Comparison of ENCODE assay signal across 8 mouse cellular contexts in the genomic region with DNA sequence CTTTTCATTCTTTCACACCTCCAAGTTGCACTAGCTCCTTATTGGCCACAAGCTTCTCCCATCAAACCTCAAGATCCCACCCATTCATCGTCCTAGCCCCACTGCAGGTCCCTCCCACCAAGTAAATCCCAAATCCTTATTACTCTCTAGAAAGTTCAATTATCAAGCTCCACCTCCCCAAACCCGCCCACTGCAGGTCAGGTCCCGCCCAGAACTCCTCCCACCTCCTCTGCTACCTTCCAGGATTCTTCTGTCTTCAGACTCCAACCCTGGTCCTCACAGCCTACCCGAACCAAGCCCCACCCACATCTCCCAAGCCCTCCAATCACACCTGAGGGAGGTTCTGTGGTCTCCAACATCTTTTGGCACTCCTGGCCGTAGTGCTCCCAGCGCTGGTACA. TPM values are rescaled to one million over a fixed set of nuclear protein-coding genes. Genes with fewer than 3 reads are reported as not detected.
DNase-seq lines count a peak whose midpoint lies in the region; ATAC-seq and TF ChIP-seq lines count a peak whose summit lies in the region.

No protein-coding gene starts in this region.

- no peak for DNase-seq in heart, postnatal 4 days
- DNase-seq in forebrain, embryonic 11.5 days (ENCODE audit: low spot score), result peak; percentile 65
- peak; percentile 13 to 56 for DNase-seq in kidney, postnatal 36 days
- DNase-seq in layer of hippocampus, postnatal 36 days, result no peak
- DNase-seq in adrenal gland, postnatal 4 days (ENCODE audit: low spot score in 2 of 2), result no peak
- no peak for DNase-seq in layer of hippocampus, postnatal 14 days (ENCODE audit: low spot score in 2 of 2)

- H3K27ac ChIP-seq in heart, embryonic 13.5 days (replicated peaks), result no peak overlapping the region
- no peak overlapping the region for H3K27ac ChIP-seq in forebrain, embryonic 11.5 days (ENCODE audit: low read depth, low read length)

- no peaks in the 10 kb centered on the region for H3K79me2 ChIP-seq in myocyte (ENCODE audit: control insufficient read depth, insufficient read depth)

- H3K4me2 ChIP-seq in heart, embryonic 13.5 days, result peak overlapping the region; percentile 64
- H3K4me2 ChIP-seq in forebrain, embryonic 11.5 days (ENCODE audit: low read depth, low read length, severe bottlenecking), result no peak overlapping the region
- H3K4me2 ChIP-seq in myocyte (ENCODE audit: low read depth), result peak overlapping the region; percentile 46

- H3K9ac ChIP-seq in heart, embryonic 13.5 days, result peak overlapping the region; percentile 71
- H3K9ac ChIP-seq in forebrain, embryonic 11.5 days (ENCODE audit: low read length), result no peak overlapping the region

- no peak overlapping the region for H3ac ChIP-seq in myocyte (ENCODE audit: control insufficient read depth, insufficient read length)

- no peaks in the 10 kb centered on the region for H3K9me3 ChIP-seq in heart, embryonic 13.5 days
- H3K9me3 ChIP-seq in forebrain, embryonic 11.5 days (ENCODE audit: control insufficient read depth, low read length), result no peaks in the 10 kb centered on the region; the same call in 1 of the 2 replicates

- peak overlapping the region; percentile 37 for H3K4me3 ChIP-seq in heart, embryonic 13.5 days
- no peak overlapping the region for H3K4me3 ChIP-seq in forebrain, embryonic 11.5 days (ENCODE audit: low read depth, low read length)
- H3K4me3 ChIP-seq in myocyte, result no peak overlapping the region

- no peaks in the 10 kb centered on the region for H3K36me3 ChIP-seq in heart, embryonic 13.5 days
- H3K36me3 ChIP-seq in forebrain, embryonic 11.5 days (ENCODE audit: control insufficient read depth, insufficient read depth, low read length), result no peaks in the 10 kb centered on the region
- no peaks in the 10 kb centered on the region for H3K36me3 ChIP-seq in myocyte (ENCODE audit: control insufficient read depth, insufficient read depth)

- no peak for ATAC-seq in heart, embryonic 13.5 days (ENCODE audit: extremely low read depth, insufficient number of reproducible peaks, low FRiP score, low TSS enrichment)
- ATAC-seq in forebrain, embryonic 11.5 days (replicated peaks; ENCODE audit: low FRiP score), result peak; percentile 36; the same call in 1 of the 2 replicates

- H3K4me1 ChIP-seq in heart, embryonic 13.5 days, result peaks cover 57% of the 10 kb centered on the region
- peaks cover 6% of the 10 kb centered on the region; the same call in 1 of the 2 replicates for H3K4me1 ChIP-seq in forebrain, embryonic 11.5 days (replicated peaks; ENCODE audit: control insufficient read depth, insufficient read depth, low read length)

- no peak for TF ChIP-seq POLR2A in myocyte (IDR thresholded peaks at IDR 0.05; ENCODE audit: insufficient read length, low read depth)

- H3K27me3 ChIP-seq in heart, embryonic 13.5 days (replicated peaks), result peaks cover 34% of the 10 kb centered on the region
- peaks cover 17% of the 10 kb centered on the region for H3K27me3 ChIP-seq in forebrain, embryonic 11.5 days (ENCODE audit: control insufficient read depth, insufficient read depth, low read length)
- no peaks in the 10 kb centered on the region for H3K27me3 ChIP-seq in myocyte (ENCODE audit: control insufficient read depth, insufficient read depth, insufficient read length)

- WGBS in heart, embryonic 13.5 days, result 5% methylated on average over 6 of the region's 6 CpGs
- WGBS in forebrain, embryonic 11.5 days, result 2% methylated on average over 6 of the region's 6 CpGs

TF ChIP-seq in myocyte, 11 proteins besides CTCF, POLR2A, EP300 and RAD21:
- TF ChIP-seq CEBPB (IDR thresholded peaks at IDR 0.05; ENCODE audit: insufficient read depth, poor library complexity, severe bottlenecking) (no peak), MYOG (IDR thresholded peaks at IDR 0.05; ENCODE audit: control insufficient read depth in 1 of 3, insufficient read depth in 1 of 3, insufficient read length in 2 of 3, low read depth in 2 of 3) (no peak), E2F4 (IDR thresholded peaks at IDR 0.05; ENCODE audit: insufficient read depth) (no peak), SRF (IDR thresholded peaks at IDR 0.05; ENCODE audit: control insufficient read depth, insufficient read length, low read depth) (no peak)

RNA-seq across cellular contexts. Expression of a gene that starts 1.7 kb away (rescaled TPM):
- polyA plus RNA-seq in heart, embryonic 13.5 days (2015; fragmentation: Nextera tagmentation; extraction: Ambion mirVana), result 9.9 and 14.6 TPM in 2 replicates
- total RNA-seq in heart, postnatal 4 days (2021), result 1 to 10 TPM; 1.3 TPM
- polyA plus RNA-seq in forebrain, embryonic 11.5 days (2014; fragmentation: Nextera tagmentation; extraction: Ambion mirVana), result 0.56 and 0.75 TPM in 2 replicates
- 0.48 TPM for polyA plus RNA-seq in myocyte (2012; fragmentation: generic; extraction: Trizol)
- total RNA-seq in layer of hippocampus, postnatal 36 days (2021), result 1 to 10 TPM in 1 of 2 experiments, under 1 TPM in 1; 0.62 to 1.9 TPM
- 1 to 10 TPM; 1.9 to 2.5 TPM for total RNA-seq in adrenal gland, postnatal 4 days (2021)
- total RNA-seq in layer of hippocampus, postnatal 14 days (2021), result 1 to 10 TPM in 1 of 2 experiments, under 1 TPM in 1; 0.55 to 1.6 TPM

RNA-seq across cellular contexts. Expression of a gene that starts 12.0 kb away (rescaled TPM):
- 15.8 and 20.6 TPM in 2 replicates for polyA plus RNA-seq in heart, embryonic 13.5 days (2015; fragmentation: Nextera tagmentation; extraction: Ambion mirVana)
- total RNA-seq in heart, postnatal 4 days (2021), result 10 to 100 TPM; 70.6 to 77.3 TPM
- polyA plus RNA-seq in forebrain, embryonic 11.5 days (2014; fragmentation: Nextera tagmentation; extraction: Ambion mirVana), result 2.0 and 2.1 TPM in 2 replicates
- 47.7 TPM for polyA plus RNA-seq in myocyte (2012; fragmentation: generic; extraction: Trizol)
- total RNA-seq in layer of hippocampus, postnatal 36 days (2021), result 100 to 1,000 TPM; 145 to 149 TPM
- 10 to 100 TPM; 44.8 to 46.7 TPM for total RNA-seq in adrenal gland, postnatal 4 days (2021)
- total RNA-seq in layer of hippocampus, postnatal 14 days (2021), result 100 to 1,000 TPM; 175 to 197 TPM

RNA-seq across cellular contexts. Expression of a gene that starts 14.7 kb away (rescaled TPM):
- polyA plus RNA-seq in heart, embryonic 13.5 days (2015; fragmentation: Nextera tagmentation; extraction: Ambion mirVana), result 107 and 113 TPM in 2 replicates
- total RNA-seq in heart, postnatal 4 days (2021), result 10 to 100 TPM; 95.2 to 99.9 TPM
- polyA plus RNA-seq in forebrain, embryonic 11.5 days (2014; fragmentation: Nextera tagmentation; extraction: Ambion mirVana), result 154 and 158 TPM in 2 replicates
- 192 TPM for polyA plus RNA-seq in myocyte (2012; fragmentation: generic; extraction: Trizol)
- 10 to 100 TPM; 79.1 to 79.2 TPM for total RNA-seq in layer of hippocampus, postnatal 36 days (2021)
- total RNA-seq in adrenal gland, postnatal 4 days (2021), result 100 to 1,000 TPM; 111 to 116 TPM
- total RNA-seq in layer of hippocampus, postnatal 14 days (2021), result 10 to 100 TPM; 76.5 to 86.4 TPM

RNA-seq across cellular contexts. Expression of a gene that starts 15.1 kb away (rescaled TPM):
- 9.5 and 9.7 TPM in 2 replicates for polyA plus RNA-seq in heart, embryonic 13.5 days (2015; fragmentation: Nextera tagmentation; extraction: Ambion mirVana)
- total RNA-seq in heart, postnatal 4 days (2021), result 1 to 10 TPM; 6.9 to 7.7 TPM
- 13.8 and 13.9 TPM in 2 replicates for polyA plus RNA-seq in forebrain, embryonic 11.5 days (2014; fragmentation: Nextera tagmentation; extraction: Ambion mirVana)
- 7.7 TPM for polyA plus RNA-seq in myocyte (2012; fragmentation: generic; extraction: Trizol)
- total RNA-seq in layer of hippocampus, postnatal 36 days (2021), result 10 to 100 TPM; 18.1 to 18.6 TPM
- 10 to 100 TPM; 16.1 TPM for total RNA-seq in adrenal gland, postnatal 4 days (2021)
- total RNA-seq in layer of hippocampus, postnatal 14 days (2021), result 10 to 100 TPM; 19.5 to 22.4 TPM

RNA-seq across cellular contexts. Expression of a gene that starts 44.5 kb away (rescaled TPM):
- polyA plus RNA-seq in heart, embryonic 13.5 days (2015; fragmentation: Nextera tagmentation; extraction: Ambion mirVana), result 8.0 and 8.6 TPM in 2 replicates
- 1 to 10 TPM; 5.5 to 7.2 TPM for total RNA-seq in heart, postnatal 4 days (2021)
- polyA plus RNA-seq in forebrain, embryonic 11.5 days (2014; fragmentation: Nextera tagmentation; extraction: Ambion mirVana), result 13.6 and 13.9 TPM in 2 replicates
- 6.2 TPM for polyA plus RNA-seq in myocyte (2012; fragmentation: generic; extraction: Trizol)
- 10 to 100 TPM; 14.2 to 14.3 TPM for total RNA-seq in layer of hippocampus, postnatal 36 days (2021)
- 10 to 100 TPM; 13.7 to 14.6 TPM for total RNA-seq in adrenal gland, postnatal 4 days (2021)
- total RNA-seq in layer of hippocampus, postnatal 14 days (2021), result 10 to 100 TPM; 11.0 to 14.0 TPM

Comparison
In these comparisons a context has a peak if more than half of its experiments do, and no peak if none do; other contexts are left out.
1. DNase-seq: peak in forebrain, embryonic 11.5 days (single experiment) and kidney, postnatal 36 days (2 of 2); none in heart, postnatal 4 days (single experiment), layer of hippocampus, postnatal 36 days (0 of 2), adrenal gland, postnatal 4 days (0 of 2) and layer of hippocampus, postnatal 14 days (0 of 2).